Mouse (Mus musculus) embryonic fibroblast, embryonic 13.5 days (primary cell): ENCODE data around the gene Spsb4.

ENCODE experiments used
- CTCF ChIP-seq: IDR thresholded peaks from 2 replicates; pipeline ENCODE4 v1.5.1; 2011; ENCODE audit warnings: mild to moderate bottlenecking, control low read depth, low read length, moderate library complexity, borderline replicate concordance; ENCODE audit not compliant: insufficient read depth
- POLR2A ChIP-seq: IDR thresholded peaks from 2 replicates; pipeline ENCODE4 v1.6.1; 2011; ENCODE audit warnings: low read depth, mild to moderate bottlenecking, control low read depth, low read length, moderate library complexity

DNA sequence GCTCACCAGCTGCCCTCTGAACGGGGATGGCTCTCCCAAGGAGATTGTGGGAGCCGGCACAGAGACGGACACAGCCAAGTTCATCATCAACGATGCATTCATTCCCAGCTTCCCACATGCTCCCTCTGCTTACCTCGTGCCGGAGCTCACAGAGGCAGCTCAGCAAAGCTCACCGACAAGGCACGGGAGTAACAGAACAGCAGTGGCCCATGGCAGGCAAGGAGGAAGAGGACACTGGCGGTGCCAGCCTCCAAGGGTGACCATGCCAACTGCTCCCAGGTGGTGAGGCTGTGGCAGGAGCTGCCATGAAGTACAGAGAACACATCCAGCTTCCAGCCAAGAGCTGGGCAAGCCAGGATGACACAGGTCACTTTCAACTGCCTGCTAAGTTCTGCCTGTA is 45.6 kb downstream of the Spsb4 start:
- TF ChIP-seq CTCF = no peak
- TF ChIP-seq POLR2A = no peak
